Mouse (Mus musculus) midbrain, embryonic 11.5 days (tissue): ENCODE data around the gene Srm. TPM values are rescaled to one million over a fixed set of nuclear protein-coding genes. Genes with fewer than 3 reads are reported as not detected.

Experiments
- ATAC-seq: fragments of 200-750 bp; cut with Nextera tagmentation; 2 replicates; pipeline ENCODE4 v1.8.0; 2017; ENCODE audit warnings: moderate TSS enrichment, moderate library complexity; ENCODE audit not compliant: low FRiP score
- DNase-seq: peaks from one replicate; pipeline ENCODE4 v3.0.0; 2015; ENCODE audit warnings: low spot score; ENCODE audit errors: missing footprints
- H3K27ac ChIP-seq: fragments of 300-500 bp; sonication (generic); 2 replicates; pipeline ENCODE4 v1.5.1; 2014; ENCODE audit warnings: low read depth, low read length
- H3K27me3 ChIP-seq: fragments of 300-500 bp; sonication (generic); 2 replicates; pipeline ENCODE4 v1.6.1; 2014; ENCODE audit warnings: mild to moderate bottlenecking, low read length, moderate library complexity, mixed read lengths; ENCODE audit not compliant: control insufficient read depth, insufficient read depth
- H3K36me3 ChIP-seq: fragments of 300-500 bp; sonication (generic); 2 replicates; pipeline ENCODE4 v1.6.1; 2014; ENCODE audit warnings: mild to moderate bottlenecking, low read length, moderate library complexity, mixed read lengths; ENCODE audit not compliant: control insufficient read depth, insufficient read depth
- H3K4me1 ChIP-seq: fragments of 300-500 bp; sonication (generic); 2 replicates; pipeline ENCODE4 v1.6.1; 2014; ENCODE audit warnings: low read length; ENCODE audit not compliant: control insufficient read depth, insufficient read depth
- H3K4me2 ChIP-seq: fragments of 300-500 bp; sonication (generic); 2 replicates; pipeline ENCODE4 v1.6.1; 2014; ENCODE audit warnings: mild to moderate bottlenecking, moderate library complexity
- H3K4me3 ChIP-seq: fragments of 300-500 bp; sonication (generic); 2 replicates; pipeline ENCODE4 v1.5.1; 2014; ENCODE audit warnings: low read depth, low read length
- H3K9ac ChIP-seq: fragments of 300-500 bp; sonication (generic); 2 replicates; pipeline ENCODE4 v1.6.1; 2014; ENCODE audit warnings: low read length
- H3K9me3 ChIP-seq: fragments of 300-500 bp; sonication (generic); 2 replicates; pipeline ENCODE4 v1.6.1; 2016; ENCODE audit warnings: low read length; ENCODE audit not compliant: control insufficient read depth
- WGBS: fragments of 180-500 bp; shearing (Covaris S2); extraction: QIAGEN DNeasy Blood & Tissue Kit; methylation state at CpG from one replicate; pipeline ENCODE4 v1.1.7; 2014; 5-methylcytosine and 5-hydroxymethylcytosine counted together
- polyA plus RNA-seq: library from polyadenylated mRNA; unstranded; fragments of >200 nt; fragmentation: Nextera tagmentation; extraction: Ambion mirVana; gene quantifications from 2 replicates; pipeline ENCODE4 v1.2.1, GENCODE M21; 2014

Gene Srm
- polyA plus RNA-seq, result 146 and 163 TPM in 2 replicates

GRCm38 (mm10) chr4:148591171-148591630 is at the start of gene Srm:
Gene Srm (plus strand): TSS chr4:148591503.
- Histone ChIP-seq H3K9me3 (no peaks in the 10 kb centered on the region), H3K27ac (peak within 1 kb of the TSS; percentile 17; the same call in 1 of the 2 replicates), H3K36me3 (peaks cover 8% of the 10 kb centered on the region; the same call in 1 of the 2 replicates), H3K4me1 (peaks cover 13% of the 10 kb centered on the region), H3K4me2 (peak within 1 kb of the TSS; percentile 92), H3K9ac (peak within 1 kb of the TSS; percentile 79), H3K4me3 (peak within 1 kb of the TSS; percentile 65), H3K27me3 (no peaks in the 10 kb centered on the region)
- ATAC-seq (peak; percentile 99), DNase-seq (peak; percentile 98)
- WGBS, result under 1% methylated on average over 28 of the region's 50 CpGs

DNA sequence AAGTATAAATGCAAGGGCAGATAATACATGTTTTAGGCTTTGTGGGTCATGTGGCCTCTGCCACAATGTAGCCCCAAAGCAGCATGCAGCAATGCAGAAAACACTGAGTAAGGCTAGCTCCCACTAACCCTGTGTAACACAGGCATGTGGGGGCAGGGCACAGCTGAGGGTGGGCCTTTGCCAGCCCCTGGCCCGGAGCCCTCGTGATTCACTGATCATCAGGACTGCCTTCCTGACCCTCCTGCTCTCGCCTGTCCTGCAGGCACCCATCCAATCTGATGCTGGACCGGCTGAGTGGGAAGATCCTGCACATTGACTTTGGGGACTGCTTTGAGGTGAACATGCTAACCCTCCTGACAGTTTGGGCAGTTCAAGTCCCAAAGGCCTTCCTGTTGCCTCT is 42.2 kb upstream of the Srm start:
- no peaks in the 10 kb centered on the region for H3K4me1 ChIP-seq
- no peak overlapping the region for H3K4me2 ChIP-seq
- H3K36me3 ChIP-seq, result peaks cover 51% of the 10 kb centered on the region
- no peak overlapping the region for H3K27ac ChIP-seq
- no peaks in the 10 kb centered on the region for H3K9me3 ChIP-seq
- 87% methylated on average over 4 of the region's 4 CpGs for WGBS
- no peak overlapping the region for H3K9ac ChIP-seq
- no peak for DNase-seq
- no peak for ATAC-seq
- no peak overlapping the region for H3K4me3 ChIP-seq
- H3K27me3 ChIP-seq, result no peaks in the 10 kb centered on the region

DNA sequence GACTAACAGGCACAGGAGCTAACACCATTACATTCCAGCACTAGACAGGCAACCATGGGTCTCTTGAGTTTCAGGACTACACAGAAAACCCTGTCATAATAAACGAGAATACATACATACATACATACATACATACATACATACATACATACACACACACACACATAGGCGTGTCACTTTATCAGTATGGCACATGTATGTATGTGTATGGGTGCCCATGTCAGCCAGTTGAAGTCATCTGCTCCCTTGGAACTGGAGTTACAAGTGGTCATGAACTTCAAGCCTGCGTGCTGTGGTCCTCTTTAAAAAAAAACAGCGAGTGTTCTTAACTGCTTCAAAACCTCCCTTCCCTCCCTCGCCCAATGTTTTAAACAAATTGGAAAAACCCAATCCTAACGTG is 33.5 kb upstream of the Srm start:
- ATAC-seq (peak; percentile 40; the same call in 1 of the 2 replicates), DNase-seq (no peak)
- H3K9ac ChIP-seq, result peak overlapping the region; percentile 97
- no peak overlapping the region for H3K27ac ChIP-seq
- no peaks in the 10 kb centered on the region for H3K27me3 ChIP-seq
- WGBS, result 31% methylated on average over 6 of the region's 6 CpGs
- peaks cover 34% of the 10 kb centered on the region for H3K36me3 ChIP-seq
- no peaks in the 10 kb centered on the region for H3K9me3 ChIP-seq
- peak overlapping the region; percentile 73 for H3K4me2 ChIP-seq
- H3K4me1 ChIP-seq, result peaks cover 3% of the 10 kb centered on the region; the same call in 1 of the 2 replicates
- peak overlapping the region; percentile 88 for H3K4me3 ChIP-seq

DNA sequence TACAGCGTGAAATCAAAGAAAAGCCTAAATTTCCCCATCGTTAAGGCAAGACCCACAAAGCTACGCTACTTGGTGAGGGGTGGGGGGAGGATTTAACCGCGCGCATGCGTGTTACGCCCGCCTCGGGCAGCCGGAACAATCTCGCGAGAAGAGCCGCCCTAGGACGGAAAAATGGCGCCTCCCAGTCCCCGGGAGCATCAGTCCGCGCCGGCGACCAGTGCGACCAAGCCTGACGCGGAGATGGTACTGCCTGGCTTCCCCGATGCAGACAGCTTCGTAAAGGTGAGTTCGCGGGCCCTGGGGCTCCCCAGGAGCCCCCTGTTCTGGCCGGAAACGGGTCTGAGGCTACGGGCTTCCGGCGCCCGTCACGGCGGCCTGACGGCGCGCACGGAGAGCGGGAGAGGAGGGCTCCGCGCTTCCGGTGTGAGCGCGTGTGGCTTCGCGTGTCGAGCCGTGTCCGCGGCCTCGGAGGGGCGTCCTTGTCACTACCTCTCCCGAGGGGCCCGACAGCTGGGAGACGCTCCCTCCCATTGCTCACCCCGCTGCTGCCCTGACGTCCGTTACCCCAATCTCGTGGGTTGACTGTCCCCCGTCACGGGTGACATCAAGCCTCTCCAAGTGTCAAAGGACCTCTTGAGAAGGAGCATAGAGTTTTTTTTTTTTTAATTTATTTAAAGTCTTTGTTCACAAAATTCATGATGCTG is 32.9 kb upstream of the Srm start, which contains the start of gene Exosc10:
Exosc10 (plus strand) TSS at position 133 of the 704 bp plus-strand sequence.
- DNase-seq (peak; percentile 99), ATAC-seq (peak; percentile 94)
- H3K27ac ChIP-seq, result peak within 1 kb of the TSS; percentile 88
- H3K9me3 ChIP-seq, result no peaks in the 10 kb centered on the region
- H3K9ac ChIP-seq, result peak within 1 kb of the TSS; percentile 97
- H3K4me1 ChIP-seq, result peaks cover 3% of the 10 kb centered on the region; the same call in 1 of the 2 replicates
- no peaks in the 10 kb centered on the region for H3K27me3 ChIP-seq
- H3K36me3 ChIP-seq, result peaks cover 33% of the 10 kb centered on the region
- WGBS, result under 1% methylated on average over 59 of the region's 63 CpGs
- H3K4me3 ChIP-seq, result peak within 1 kb of the TSS; percentile 88
- peak within 1 kb of the TSS; percentile 73 for H3K4me2 ChIP-seq

DNA sequence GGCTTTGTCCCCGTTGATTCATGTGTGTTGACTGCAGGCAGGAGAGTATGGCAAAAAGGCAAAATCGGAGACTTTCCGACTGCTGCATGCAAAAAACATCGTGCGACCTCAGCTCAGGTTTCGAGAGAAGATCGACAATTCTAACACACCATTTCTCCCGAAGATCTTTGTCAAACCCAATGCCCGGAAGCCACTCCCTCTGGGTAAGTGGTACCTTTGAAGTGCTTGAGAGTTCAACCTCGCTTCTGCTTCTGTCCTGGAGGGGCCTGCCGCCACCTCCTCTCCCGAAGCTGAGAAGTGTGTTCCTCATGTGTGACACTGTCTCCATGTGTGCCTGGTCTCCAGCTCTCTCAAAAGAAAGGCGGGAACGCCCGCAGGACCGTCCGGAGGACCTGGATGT is 28.6 kb upstream of the Srm start:
- Histone ChIP-seq H3K36me3 (peaks cover 60% of the 10 kb centered on the region), H3K4me2 (no peak overlapping the region), H3K27ac (no peak overlapping the region), H3K9ac (no peak overlapping the region), H3K27me3 (no peaks in the 10 kb centered on the region), H3K4me1 (peaks cover 3% of the 10 kb centered on the region; the same call in 1 of the 2 replicates), H3K9me3 (no peaks in the 10 kb centered on the region), H3K4me3 (no peak overlapping the region)
- DNase-seq, result no peak
- ATAC-seq, result no peak
- WGBS, result 95% methylated on average over 17 of the region's 17 CpGs

DNA sequence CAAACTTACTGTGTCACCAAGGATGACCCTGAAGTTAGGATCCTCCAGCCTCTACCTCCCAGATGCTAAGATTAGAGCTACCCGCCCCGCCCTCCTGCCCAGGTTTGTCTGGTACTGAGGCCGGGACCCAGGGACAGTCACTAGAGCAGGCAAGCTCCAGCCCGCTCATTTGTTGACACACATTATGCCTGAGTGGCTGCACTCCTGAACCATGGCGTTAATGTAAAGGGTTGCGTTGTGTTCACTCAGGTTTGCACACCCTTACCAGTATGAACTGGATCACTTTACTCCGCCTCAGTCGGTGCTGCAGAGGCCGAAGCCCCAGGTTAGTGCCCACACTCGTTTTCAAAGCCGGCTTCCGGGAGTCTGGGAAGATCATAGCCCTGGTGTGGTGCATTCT is 27.7 kb upstream of the Srm start:
- DNase-seq (no peak), ATAC-seq (no peak)
- no peak overlapping the region for H3K4me3 ChIP-seq
- no peak overlapping the region for H3K9ac ChIP-seq
- H3K27ac ChIP-seq, result no peak overlapping the region
- WGBS, result 95% methylated on average over 12 of the region's 12 CpGs
- H3K27me3 ChIP-seq, result no peaks in the 10 kb centered on the region
- no peak overlapping the region for H3K4me2 ChIP-seq
- H3K36me3 ChIP-seq, result peaks cover 67% of the 10 kb centered on the region
- peaks cover 3% of the 10 kb centered on the region; the same call in 1 of the 2 replicates for H3K4me1 ChIP-seq
- no peaks in the 10 kb centered on the region for H3K9me3 ChIP-seq

DNA sequence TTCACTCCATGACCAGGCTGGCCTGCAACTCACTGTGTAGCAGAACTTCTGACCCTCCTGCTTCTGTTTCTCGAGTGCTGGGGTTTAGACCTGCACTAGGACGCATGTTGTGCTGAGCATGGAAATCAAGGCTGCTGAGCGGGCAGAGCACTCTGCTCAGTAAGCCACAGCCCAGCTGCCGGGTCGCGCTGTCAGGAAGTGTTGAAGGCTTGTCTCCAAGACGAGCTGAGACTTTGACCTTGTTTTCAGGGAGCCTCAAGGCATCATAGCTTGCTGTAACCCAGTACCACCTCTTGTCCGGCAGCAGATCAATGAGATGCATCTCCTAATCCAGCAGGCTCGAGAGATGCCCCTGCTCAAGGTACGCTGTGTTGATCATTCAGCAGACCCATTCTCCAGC is 21.2 kb upstream of the Srm start:
- Histone ChIP-seq H3K4me1 (no peaks in the 10 kb centered on the region), H3K9ac (no peak overlapping the region), H3K27me3 (no peaks in the 10 kb centered on the region), H3K36me3 (peaks cover 61% of the 10 kb centered on the region), H3K9me3 (no peaks in the 10 kb centered on the region), H3K4me3 (no peak overlapping the region), H3K4me2 (no peak overlapping the region), H3K27ac (no peak overlapping the region)
- 92% methylated on average over 10 of the region's 10 CpGs for WGBS
- ATAC-seq, result no peak
- no peak for DNase-seq

- H3K36me3 ChIP-seq, result peaks cover 54% of the 10 kb centered on the region
- no peaks in the 10 kb centered on the region for H3K9me3 ChIP-seq
- no peak overlapping the region for H3K9ac ChIP-seq
- no peak for DNase-seq
- no peak overlapping the region for H3K27ac ChIP-seq
- no peaks in the 10 kb centered on the region for H3K4me1 ChIP-seq
- no peak for ATAC-seq
- H3K4me3 ChIP-seq, result no peak overlapping the region
- 95% methylated on average over 9 of the region's 9 CpGs for WGBS
- H3K27me3 ChIP-seq, result no peaks in the 10 kb centered on the region
- H3K4me2 ChIP-seq, result no peak overlapping the region
These were observed 20.5 kb upstream of the Srm start for GRCm38 (mm10) chr4:148570693-148571295.

DNA sequence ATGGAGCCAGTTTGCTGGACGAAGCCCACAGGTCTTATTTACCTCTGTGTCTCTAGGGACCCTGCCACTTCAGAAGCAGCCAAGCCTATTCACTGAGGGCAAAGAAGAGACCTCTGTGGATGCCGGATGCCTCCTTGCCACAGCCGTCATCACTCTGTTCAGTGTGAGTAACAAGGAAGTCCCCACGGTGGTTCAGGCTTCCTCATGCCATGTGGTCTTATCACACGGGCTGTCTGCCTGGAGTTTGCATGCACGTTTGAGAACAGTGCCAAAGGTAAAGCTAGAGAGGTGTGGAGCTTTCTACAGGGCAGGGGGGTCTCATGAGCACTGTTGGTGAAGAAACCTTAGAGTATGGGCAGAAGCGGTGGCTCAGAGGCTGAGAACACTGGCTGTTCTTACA is 18.1 kb upstream of the Srm start:
- DNase-seq (no peak), ATAC-seq (no peak)
- Histone ChIP-seq H3K9me3 (no peaks in the 10 kb centered on the region), H3K27ac (no peak overlapping the region), H3K4me1 (no peaks in the 10 kb centered on the region), H3K4me2 (no peak overlapping the region), H3K4me3 (no peak overlapping the region), H3K27me3 (no peaks in the 10 kb centered on the region), H3K36me3 (peaks cover 46% of the 10 kb centered on the region), H3K9ac (no peak overlapping the region)
- 95% methylated on average over 7 of the region's 7 CpGs for WGBS
